Mouse (Mus musculus) brain, embryonic 18.5 days (tissue): ENCODE data around the gene Klk9.

Experiments
- DNase-seq: peaks from one replicate; pipeline ENCODE4 v3.0.0-alpha.2; 2012; ENCODE audit warnings: low read depth, low spot score

Gene Klk9

DNA sequence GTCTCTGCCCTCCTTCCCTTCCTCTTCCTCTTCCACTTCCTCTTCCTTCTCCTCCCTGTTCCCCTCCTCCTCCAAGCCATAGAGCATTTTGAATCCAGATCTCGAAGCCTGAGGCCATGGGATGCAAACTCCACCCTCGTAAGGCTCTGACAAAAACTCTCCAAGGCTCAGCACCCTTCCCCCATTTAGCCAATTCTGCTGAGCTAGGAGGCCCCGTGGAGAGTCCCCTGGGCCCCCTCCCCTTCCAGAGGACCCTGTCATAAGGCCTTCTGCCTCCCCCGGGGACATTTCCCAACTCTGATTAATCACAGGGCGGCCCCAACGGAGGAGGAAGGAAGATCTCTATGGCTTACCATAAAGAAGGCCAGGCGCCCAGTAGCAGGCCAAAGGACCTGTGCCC lies at the start of gene Klk9:
Gene Klk9 (plus strand): TSS at position 301 of the 400 bp plus-strand sequence.
- no peak for DNase-seq

DNA sequence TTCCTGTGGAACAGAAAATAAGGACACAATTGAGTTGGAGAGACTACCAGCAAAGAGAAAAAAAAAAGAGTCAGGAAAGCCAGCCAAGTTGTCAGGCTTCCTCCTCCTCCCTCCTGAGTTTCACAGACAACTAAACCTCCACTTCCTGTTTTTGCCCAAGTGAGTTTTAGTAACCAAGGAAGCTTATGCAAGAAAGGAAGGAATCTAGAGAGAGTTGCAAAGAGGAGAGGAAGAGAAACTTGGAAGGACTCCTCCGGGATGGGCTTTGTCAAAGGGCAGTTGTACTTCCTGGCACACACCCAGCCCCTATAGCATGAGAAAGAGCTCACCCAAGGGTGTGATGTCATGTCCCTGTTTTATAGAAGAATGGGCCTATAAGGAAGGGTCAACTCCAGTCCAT lies 43.9 kb upstream of the Klk9 start:
- DNase-seq: no peak

DNA sequence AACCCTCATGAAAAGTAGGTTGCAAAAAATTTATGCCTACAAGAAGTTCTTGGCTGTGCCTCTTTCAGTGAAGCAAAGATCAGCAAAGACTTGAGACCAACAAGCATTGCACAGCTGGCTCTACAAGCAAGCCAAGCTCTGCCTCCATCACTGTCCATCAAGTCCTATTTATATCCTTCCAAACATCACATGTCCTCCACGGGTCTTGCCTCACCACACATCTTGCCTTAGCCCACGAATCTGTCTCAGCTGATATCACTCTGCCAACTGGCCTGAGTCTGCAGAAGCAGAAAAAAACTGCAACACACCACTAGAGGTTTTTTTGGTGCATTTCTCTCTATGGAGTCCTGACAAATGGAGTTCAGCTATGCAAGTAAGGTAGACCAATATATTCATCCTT lies 38.9 kb upstream of the Klk9 start:
- DNase-seq: no peak

DNA sequence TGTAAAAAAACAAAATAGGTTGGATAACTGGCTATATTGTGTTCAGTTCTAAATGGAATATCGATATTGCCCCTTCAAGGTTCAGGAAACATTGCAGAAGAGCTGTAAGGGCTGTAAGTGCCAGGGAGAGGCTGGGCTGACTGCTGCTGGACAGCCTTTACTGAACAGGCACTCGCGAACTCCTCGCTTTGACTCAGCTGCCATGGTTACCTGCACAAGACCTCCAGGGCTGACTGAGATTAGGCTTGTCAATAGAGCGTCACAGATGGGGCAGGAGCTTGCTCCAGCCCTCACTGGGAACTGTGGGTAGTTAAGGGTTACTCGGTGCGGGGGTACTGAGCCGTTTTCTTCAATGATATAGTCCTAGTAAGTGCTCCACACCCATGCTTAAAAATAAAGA lies 25.2 kb upstream of the Klk9 start:
- DNase-seq: no peak

DNA sequence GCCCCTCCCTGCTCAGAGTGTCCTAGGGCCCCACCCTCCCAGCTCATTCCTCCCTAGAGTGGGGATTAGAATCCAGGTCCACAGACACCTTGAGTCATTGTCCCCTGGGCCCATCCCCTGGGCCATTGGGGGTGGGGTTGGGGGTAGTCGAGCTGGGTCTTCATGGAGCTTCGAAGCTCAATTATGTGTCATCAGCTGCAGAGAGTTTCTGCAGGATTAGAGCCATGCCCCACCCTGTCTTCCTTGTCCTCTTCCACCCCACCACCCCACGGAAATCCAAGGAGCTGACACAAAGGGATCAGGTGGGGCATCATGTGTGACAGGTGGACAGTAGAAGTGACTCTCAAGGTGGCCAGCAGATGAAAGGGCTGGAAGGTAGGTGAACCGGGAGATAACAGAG lies 23.1 kb upstream of the Klk9 start, which contains the start of gene Klk12:
Gene Klk12 (plus strand): TSS at position 301 of the 400 bp plus-strand sequence.
- DNase-seq: no peak

DNA sequence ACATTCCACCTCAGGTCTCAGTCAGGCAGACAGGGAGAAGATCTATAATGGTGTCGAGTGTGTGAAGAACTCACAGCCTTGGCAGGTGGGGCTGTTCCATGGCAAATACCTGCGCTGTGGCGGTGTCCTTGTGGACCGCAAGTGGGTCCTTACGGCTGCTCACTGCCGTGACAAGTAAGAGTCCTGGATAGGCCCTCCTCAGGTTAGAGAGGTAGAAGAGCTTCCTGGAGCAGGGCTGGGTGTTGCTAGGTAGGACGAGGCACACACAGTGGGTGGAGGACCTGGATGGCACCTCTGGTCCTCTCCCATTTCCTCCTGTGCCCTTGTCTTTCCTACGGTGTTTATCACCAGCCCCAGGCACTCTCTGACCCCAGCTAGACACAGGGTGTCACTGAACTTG lies 22.1 kb upstream of the Klk9 start:
- no peak for DNase-seq

DNA sequence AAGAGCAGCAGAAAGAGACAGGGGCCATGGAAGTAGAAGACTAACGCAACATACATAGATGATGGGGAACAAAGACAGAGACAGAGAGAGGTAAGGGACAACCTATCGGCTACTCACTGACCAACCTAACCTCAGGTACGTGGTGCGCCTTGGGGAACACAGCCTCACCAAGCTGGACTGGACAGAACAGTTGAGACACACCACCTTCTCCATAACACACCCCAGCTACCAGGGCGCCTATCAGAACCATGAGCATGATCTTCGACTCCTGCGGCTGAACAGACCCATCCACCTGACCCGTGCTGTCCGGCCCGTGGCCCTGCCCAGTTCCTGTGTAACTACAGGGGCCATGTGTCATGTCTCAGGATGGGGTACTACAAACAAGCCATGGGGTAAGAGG lies 21.0 kb upstream of the Klk9 start:
- DNase-seq: no peak

DNA sequence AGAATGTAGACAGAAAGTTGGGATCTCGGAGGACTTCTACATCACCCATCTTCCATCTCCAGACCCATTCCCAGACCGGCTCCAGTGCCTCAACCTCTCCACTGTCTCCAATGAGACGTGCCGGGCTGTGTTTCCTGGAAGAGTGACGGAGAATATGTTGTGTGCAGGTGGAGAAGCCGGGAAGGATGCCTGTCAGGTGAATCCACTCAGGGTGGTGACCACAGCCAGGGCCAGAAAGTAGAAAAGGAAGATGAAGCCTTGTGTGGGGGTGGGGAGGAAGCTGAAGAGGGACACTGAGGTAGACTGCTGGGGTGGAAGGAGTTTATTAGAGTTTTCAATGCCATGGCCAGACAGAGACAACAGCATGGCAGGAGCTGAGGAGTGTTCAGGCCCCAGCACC lies 19.8 kb upstream of the Klk9 start:
- DNase-seq: no peak

DNA sequence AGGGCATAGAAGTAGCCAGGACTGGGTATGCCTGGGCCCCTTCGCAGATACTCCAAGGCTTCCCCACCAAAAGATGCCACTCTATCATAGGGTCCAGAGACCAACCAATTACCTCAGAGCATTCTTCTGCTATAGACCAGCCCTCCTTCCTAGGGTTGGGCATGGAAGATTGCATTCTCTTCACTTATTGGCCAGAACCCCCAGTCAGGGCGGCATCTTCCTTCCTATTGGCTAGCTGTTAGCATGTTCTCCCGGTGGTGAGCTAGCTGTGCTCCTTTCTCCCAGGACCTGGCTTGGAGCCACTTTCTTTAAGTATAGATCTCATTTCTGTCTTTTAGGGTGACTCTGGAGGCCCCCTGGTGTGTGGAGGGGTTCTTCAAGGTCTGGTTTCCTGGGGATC lies 18.8 kb upstream of the Klk9 start:
- DNase-seq: no peak

DNA sequence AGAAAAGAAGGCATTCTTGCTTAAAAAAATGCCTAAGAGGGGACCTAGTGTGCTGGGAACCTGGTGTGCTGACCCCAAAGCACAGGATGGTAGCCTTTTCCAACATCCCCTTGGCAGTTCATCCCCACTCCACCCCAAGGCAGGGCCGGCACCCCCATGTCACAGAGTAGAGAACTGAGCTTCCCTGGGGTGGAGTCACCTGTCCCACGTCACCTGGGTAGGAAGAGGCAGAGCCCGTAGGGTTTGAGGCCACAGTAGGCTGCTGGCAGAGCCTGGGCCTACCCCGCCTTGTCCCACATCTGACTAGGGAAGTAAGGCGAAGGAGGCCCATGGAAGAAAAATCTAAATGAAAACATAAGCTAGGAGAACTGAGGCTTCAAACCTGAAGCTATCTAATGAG lies 17.3 kb upstream of the Klk9 start, which contains the start of gene Klk11:
Gene Klk11 (plus strand): TSS at position 241 of the 400 bp plus-strand sequence.
- no peak for DNase-seq

DNA sequence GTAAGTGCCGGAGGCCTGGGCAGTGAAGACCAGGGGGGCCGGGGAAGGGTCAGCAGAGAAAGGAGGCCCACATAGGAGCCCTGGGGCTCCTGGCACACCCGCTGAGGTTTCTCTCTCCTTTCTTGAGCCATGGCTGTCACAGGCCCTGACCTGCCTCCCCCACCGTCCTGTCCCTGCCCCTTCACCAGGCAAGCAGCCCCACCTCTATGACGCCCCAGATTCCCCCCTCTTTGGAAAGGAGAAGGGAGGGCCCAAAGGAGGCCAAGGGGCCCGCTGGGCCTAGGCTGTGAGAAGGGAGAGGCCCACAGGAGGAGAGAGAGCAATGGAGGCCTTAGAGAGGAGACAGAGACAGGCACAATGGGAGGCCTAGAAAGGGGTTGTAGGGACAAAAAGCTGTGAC lies 16.9 kb upstream of the Klk9 start:
- DNase-seq: no peak

DNA sequence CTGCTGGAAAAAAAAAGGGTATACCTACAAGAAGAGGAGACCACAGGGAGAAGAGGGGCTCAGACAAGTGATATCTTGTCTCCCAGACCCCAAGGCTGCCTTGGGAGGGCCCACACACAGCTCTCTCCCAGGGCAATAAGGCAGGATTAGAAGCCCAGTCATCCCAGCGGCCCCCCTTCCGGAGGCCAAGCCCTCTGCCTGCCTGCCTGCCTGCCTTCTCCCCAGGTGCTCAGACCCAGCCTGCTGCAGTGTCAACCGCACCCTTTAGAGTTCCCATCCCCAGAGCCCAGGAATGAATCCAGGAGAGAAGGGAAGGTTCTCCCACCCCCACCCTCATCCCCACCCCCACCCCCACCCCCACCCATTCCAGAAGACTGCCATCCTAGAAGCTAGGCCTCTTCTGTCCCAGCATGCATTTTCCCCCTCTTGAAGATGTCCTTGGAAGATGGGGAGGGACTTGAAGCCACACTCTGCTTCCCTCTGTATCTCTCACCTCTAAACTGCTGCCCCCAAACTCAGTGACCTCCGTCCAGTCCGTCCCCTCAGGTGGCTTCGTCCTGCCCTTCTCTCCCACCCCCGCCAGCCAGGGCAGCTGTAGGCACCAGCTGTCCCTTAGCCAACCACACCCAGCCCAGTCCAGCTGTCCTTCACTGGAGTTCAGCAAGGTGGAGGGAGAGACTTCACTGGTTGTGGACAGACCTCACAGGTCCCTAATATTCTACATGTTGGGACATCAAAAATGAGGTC lies 16.2 kb upstream of the Klk9 start:
- no peak for DNase-seq

DNA sequence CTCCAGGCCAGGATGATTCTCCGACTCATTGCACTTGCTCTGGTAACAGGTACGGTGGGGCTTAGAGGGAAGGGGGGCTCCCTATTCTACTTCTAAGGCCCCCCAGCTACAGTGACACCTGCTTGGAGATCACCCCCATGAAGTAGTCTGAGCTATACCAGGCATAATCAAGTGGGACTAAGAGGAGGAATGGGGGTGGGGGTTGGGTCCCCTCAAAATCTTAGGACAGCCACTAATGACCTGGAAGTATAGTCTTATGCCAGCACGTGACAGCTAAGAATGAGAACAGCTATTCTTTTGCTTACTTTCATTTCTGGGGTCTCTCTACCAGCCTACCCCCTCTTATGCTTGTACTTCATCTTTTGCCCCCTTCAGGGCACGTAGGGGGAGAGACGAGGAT lies 15.2 kb upstream of the Klk9 start:
- DNase-seq: no peak

DNA sequence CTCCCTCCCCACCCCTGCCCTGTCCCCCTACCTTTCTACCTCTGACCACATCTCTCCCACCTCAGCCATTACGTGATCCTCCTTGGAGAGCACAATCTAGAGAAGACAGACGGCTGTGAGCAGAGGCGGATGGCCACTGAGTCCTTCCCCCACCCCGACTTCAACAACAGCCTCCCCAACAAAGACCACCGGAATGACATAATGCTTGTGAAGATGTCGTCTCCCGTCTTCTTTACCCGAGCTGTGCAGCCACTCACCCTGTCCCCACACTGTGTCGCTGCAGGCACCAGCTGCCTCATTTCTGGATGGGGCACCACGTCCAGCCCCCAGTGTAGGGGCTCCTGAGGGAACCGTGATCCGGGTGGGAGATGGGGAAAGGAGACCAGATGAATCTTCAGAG lies 14.3 kb upstream of the Klk9 start:
- DNase-seq: no peak

DNA sequence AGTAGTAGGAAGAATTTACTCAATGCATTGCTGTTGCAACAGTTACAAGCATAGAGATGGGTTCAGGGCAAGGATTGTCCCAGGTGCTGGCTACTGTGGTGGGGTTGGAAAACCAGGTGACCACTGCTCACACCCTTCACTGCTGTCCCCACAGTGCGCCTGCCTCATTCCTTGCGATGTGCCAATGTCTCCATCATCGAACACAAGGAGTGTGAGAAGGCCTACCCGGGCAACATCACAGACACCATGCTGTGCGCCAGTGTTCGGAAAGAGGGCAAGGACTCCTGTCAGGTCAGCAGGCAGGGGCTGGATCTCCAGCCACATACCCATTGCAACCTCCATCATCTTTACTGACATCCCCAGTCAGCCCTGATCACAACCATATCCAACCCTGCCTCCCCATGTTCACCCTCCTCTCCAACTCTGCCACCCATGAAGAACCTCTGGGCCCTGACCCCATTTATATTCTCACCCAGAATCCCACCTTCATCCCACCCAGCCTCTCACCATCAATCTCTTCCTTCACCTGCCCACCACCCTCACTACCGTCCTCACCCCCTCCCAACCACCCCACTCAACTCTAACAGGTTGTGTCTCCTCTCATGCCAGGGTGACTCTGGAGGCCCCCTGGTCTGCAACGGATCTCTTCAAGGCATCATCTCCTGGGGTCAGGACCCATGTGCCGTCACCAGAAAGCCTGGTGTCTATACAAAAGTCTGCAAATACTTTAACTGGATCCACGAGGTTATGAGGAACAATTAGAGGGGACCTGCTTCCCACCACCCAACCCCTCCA lies 13.3 kb upstream of the Klk9 start:
- DNase-seq: no peak

DNA sequence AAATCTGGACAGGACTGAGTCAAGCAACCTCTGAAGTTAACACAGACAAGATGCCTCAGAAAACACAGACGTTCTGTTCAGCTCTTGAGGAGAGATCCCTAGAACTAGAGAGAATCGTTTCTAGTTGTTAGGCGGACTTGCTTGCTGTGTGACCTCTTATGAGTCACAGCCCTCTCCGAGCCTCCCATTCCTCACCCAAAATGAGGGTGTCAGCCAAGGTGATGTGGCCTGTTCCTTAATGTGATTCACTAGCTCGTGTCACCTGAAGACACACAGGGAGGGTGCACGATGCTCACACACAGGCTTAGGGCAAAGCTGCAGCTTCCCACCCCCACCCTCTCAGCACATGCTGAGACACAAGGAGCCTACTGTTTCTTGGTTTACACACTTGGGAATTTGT lies 11.4 kb upstream of the Klk9 start:
- DNase-seq: no peak

DNA sequence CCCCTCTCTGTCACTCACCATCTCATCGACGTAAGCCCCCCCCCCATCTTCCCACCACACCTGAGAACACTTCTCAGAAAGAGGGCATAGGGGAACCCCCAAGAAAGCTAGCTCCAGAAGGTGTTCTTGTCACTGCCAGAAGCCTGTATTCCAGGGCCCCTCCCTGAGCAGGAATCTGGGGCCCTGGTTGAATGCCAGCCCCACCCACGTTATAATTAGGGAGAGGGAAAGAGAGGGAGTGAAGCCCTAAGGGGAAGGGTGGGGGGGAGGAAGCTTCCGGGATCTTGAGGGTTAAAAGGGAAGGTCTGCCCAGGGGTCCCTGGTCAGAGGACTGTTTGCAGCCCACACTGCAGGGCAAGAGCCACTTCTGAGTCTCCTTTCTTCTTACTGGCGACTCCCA lies 10.9 kb upstream of the Klk9 start, which contains the start of gene Klk10:
Gene Klk10 (plus strand): TSS at position 290 of the 400 bp plus-strand sequence.
- no peak for DNase-seq

DNA sequence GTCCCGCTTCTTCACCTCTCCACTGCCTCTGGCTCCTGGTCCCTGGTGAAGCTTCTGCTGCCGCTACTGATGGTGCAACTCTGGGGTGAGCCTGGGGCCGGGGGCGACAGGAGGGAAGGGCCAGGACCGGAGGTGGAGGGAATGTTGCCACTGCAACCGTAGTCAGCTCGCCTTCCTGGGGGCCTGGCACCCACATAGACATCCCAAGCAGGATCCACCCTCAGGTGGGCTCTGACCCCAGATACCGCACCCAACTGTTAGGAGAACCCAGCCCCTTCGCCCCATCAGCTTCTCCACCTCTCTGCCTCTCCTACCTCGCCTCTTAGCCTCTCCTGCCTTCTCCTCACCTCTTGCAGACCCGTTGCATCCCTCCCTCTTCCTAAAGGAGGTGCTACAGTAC lies 10.2 kb upstream of the Klk9 start:
- no peak for DNase-seq

DNA sequence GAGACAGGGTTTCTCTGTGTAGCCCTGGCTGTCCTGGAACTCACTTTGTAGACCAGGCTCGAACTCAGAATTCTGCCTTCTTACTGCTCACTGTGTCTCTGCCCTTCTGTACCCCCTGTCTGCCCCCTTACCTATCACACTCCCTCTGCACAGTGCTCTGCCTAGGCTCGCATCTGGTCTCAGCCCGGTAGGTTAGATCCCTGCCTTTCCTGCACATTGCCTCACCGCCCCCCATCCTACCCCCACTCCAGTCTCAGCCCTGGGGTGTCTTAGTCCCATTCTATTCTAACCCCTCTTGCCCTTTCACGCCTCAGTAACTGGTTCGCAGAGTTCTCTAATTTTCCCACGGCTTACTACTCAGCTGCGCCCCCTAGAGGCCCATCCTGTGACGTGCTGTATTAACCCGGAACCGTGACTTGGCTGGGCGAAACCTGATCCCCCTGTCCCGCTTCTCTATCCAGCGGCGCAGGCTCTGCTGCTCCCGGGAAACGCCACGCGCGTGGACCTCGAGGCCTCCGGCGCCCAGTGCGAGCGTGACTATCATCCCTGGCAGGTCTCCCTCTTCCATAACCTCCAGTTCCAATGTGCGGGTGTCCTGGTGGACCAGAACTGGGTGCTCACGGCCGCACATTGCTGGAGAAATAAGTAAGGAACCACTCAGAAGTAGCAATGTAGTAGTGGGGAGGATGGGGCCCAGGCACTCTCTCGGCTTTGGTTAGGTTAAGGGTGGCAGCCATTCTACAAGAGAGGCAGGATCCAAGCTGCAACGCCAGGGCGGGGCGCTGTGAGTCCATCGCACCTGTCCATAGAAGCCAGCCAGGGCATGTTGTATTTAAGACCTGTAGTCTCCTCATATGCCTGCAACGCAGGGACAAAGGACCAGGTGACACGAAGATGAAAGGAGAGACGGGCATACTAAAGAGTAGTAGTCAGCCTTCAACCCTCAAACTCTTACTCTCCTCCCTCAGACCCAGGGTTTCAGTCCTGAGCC lies 9.1 kb upstream of the Klk9 start:
- no peak for DNase-seq

DNA sequence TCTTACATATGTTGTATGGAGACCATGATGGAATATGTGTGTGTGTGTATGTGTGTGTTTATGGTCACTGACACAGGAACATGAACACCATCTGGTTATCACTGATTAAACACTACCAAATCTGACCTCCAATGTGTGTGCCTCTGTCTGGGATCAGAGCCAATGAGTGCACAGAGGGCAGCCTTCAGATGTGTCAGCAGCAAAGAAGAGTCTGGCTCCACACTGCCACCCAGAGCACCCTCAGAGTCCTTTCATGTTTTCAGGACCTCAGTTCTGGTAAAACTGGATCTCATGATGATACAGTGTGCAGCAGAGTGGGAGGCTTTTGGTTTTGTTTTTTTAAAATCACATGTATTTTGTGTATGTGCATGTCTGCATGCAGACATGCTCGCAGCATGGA lies 6.4 kb upstream of the Klk9 start:
- DNase-seq: no peak

DNA sequence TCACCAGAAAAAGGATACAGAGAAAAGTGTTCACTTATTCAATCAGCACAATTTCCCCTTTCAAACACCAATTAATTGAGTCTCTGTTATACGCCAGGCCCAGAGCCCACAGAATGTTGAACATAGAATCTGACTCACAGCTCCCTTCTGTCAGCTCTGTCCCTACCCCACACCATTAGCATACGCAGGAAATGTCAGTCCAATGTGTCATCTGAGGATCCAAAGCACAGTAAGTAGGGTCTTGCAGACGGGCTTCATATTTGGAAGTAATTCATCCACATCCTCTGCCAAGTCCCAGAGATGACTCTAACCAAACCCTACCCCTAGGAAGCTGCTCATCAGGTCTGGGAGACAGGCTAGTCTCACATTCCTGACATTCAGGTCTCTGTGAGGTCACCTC lies 3.6 kb upstream of the Klk9 start:
- DNase-seq: no peak

DNA sequence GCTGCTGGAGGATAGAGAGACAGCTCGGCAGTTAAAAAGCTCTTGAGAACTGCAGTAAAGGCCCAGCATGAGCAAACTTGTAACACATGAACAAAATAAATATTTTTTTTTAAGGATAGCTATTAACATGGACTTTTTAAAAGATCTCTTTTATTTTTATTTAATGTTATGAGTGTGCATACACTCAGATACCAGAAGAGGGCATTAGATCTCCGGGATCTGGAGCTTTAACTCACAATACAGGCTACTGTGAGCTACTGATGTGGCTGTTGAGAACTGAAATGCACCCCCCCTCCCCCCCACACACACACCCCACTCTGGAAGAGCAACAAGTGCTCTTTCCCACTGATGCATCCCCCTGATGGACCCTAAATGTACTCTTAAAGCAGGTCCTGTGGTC lies 2.4 kb upstream of the Klk9 start:
- no peak for DNase-seq
